Mouse (Mus musculus): ENCODE results near the gene Tsen54. TPM values are rescaled to one million over a fixed set of nuclear protein-coding genes. Genes with fewer than 3 reads are reported as not detected.
A peak's percentile ranks its signal among the peaks of the same experiment; 100 is the strongest.

The Tsen54 gene
- polyA plus RNA-seq, 1 experiment from 2014 or later = 24.2 TPM

DNA sequence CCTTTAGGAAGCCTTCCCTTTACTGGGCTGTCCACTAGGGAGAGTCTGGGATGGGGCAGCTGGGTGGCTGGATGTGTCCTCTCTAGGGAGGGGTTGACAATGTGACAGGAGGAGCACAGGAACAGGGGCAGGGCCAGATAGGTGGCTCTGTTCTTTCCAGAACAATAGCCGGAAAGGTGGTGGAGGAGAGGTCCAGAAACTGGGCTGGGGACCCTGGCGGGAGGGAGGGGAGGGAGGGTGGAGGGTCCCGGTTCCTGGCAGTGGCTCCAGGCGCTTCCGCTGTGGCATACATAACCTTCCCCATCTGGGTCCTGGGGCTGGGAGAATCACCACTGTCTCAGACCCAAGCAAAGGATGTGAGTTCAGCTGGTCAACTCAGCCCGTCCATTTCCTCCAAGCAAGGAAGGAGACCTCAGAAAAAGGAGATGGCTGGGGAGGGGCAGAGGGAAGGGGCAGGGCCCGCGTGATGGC is 5.2 kb upstream of the Tsen54 start:
- Histone ChIP-seq H3K4me2 (ENCODE audit: low read length) (peak overlapping the region; percentile 91), H3K9me3 (replicated peaks; ENCODE audit: control insufficient read depth, low read length, poor library complexity, severe bottlenecking) (no peaks in the 10 kb centered on the region), H3K36me3 (ENCODE audit: control insufficient read depth, insufficient read depth, low read length) (no peaks in the 10 kb centered on the region), H3K4me3 (ENCODE audit: low read depth, low read length) (no peak overlapping the region), H3K27ac (ENCODE audit: low read length) (peak overlapping the region; percentile 67), H3K27me3 (ENCODE audit: control insufficient read depth, insufficient read depth, low read depth, low read length) (no peaks in the 10 kb centered on the region), H3K4me1 (ENCODE audit: control insufficient read depth, insufficient read depth, low read length) (peaks cover 32% of the 10 kb centered on the region), H3K9ac (ENCODE audit: low read depth, low read length) (peak overlapping the region; percentile 43; the same call in 1 of the 2 replicates)
- 59% methylated on average over 8 of the region's 8 CpGs for WGBS
- ATAC-seq = no peak

DNA sequence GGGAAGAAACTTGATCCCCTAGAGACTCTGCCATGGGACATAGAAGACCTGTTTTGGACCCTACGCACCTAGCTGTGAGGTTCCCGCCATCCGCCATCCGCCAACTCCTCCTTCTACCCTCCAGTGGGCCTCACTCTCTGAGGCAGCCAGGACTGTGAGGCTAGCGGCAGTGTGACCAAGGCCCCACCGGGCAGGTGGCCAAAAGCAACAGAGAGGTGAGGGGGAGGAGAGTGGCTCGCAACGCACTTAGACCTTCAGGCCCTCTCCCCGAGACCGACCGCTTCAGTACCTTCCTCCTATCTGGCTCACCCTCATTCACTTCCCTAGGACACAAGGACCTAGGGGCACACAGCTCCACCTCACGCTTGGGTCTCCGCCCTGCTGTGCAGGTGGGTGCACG is 4.1 kb upstream of the Tsen54 start:
- H3K4me2 ChIP-seq (ENCODE audit: low read length) = peak overlapping the region; percentile 91
- no peak overlapping the region for H3K9ac ChIP-seq (ENCODE audit: low read depth, low read length)
- H3K36me3 ChIP-seq (ENCODE audit: control insufficient read depth, insufficient read depth, low read length) = no peaks in the 10 kb centered on the region
- H3K27ac ChIP-seq (ENCODE audit: low read length) = no peak overlapping the region; the same call in 1 of the 2 replicates
- H3K4me1 ChIP-seq (ENCODE audit: control insufficient read depth, insufficient read depth, low read length) = peaks cover 35% of the 10 kb centered on the region
- no peak for ATAC-seq
- H3K9me3 ChIP-seq (replicated peaks; ENCODE audit: control insufficient read depth, low read length, poor library complexity, severe bottlenecking) = no peaks in the 10 kb centered on the region
- peak overlapping the region; percentile 11 for H3K4me3 ChIP-seq (ENCODE audit: low read depth, low read length)
- WGBS = 84% methylated on average over 14 of the region's 14 CpGs
- H3K27me3 ChIP-seq (ENCODE audit: control insufficient read depth, insufficient read depth, low read depth, low read length) = no peaks in the 10 kb centered on the region

DNA sequence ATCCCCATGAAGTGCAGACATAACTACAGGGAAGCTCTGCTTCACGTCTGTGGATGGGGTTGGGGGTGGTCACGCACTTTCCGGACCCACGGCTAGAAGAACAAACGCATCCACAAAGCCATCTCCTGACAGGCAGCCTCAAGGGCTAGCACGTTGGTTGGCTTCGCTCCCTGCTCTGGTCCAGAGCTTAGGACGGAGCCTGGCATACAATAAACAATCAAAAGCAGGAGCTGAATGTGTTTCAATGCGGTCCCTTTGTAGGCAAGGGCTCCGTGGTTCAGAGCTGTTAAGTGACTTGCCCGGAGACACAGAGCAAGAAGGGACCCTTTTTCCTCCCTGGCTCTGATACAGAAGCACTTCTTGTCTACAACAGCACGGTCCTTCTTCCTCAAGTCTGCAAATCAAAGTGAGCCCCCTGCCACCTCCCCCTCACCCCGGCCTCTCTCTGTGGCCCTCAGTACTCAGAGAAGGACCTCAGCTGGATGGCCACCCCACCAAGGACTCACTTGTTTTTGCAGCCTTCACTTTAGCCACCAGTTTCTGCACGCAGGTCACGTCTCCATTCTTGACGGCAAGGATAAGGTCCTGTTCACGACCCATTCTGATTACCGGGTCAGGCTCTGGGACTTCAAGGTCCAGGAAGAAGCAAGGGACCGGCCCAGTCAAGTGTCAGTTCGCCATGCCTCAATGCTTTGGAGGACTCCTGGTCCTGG is 3.0 kb upstream of the Tsen54 start:
- H3K4me1 ChIP-seq (ENCODE audit: control insufficient read depth, insufficient read depth, low read length) = peaks cover 43% of the 10 kb centered on the region
- H3K4me3 ChIP-seq (ENCODE audit: low read depth, low read length) = peak overlapping the region; percentile 82
- no peaks in the 10 kb centered on the region for H3K27me3 ChIP-seq (ENCODE audit: control insufficient read depth, insufficient read depth, low read depth, low read length)
- WGBS = 72% methylated on average over 20 of the region's 20 CpGs
- H3K9ac ChIP-seq (ENCODE audit: low read depth, low read length) = 0 out of 2 replicates have a peak overlapping the region, but pooled peaks have one; percentile 85
- peak overlapping the region; percentile 91 for H3K4me2 ChIP-seq (ENCODE audit: low read length)
- no peak for ATAC-seq
- no peaks in the 10 kb centered on the region for H3K9me3 ChIP-seq (replicated peaks; ENCODE audit: control insufficient read depth, low read length, poor library complexity, severe bottlenecking)
- H3K27ac ChIP-seq (ENCODE audit: low read length) = peak overlapping the region; percentile 53; the same call in 1 of the 2 replicates
- H3K36me3 ChIP-seq (ENCODE audit: control insufficient read depth, insufficient read depth, low read length) = no peaks in the 10 kb centered on the region

DNA sequence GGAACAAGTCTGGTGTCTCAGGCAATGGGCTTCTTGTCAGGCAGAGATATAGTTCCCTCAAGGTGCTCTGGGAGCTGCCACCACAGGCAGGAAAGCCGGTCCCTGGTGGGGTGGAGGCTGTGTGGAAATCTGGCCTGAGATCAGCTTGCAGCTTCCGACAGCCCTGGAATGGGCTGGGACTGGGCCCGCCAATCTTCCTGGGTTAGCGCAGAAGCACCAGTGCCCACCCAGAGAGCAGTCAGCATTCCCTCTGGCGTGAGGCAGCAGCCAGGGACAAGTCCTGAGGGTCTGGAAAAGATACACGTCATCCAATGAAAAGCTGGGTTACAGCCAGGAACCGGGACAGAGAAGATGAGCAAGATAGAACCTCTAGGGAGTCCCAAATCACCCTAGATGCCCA is 2.4 kb upstream of the Tsen54 start:
- no peaks in the 10 kb centered on the region for H3K27me3 ChIP-seq (ENCODE audit: control insufficient read depth, insufficient read depth, low read depth, low read length)
- H3K9ac ChIP-seq (ENCODE audit: low read depth, low read length) = peak overlapping the region; percentile 85; the same call in 1 of the 2 replicates
- peak overlapping the region; percentile 82 for H3K4me3 ChIP-seq (ENCODE audit: low read depth, low read length)
- H3K36me3 ChIP-seq (ENCODE audit: control insufficient read depth, insufficient read depth, low read length) = no peaks in the 10 kb centered on the region
- ATAC-seq = no peak
- H3K27ac ChIP-seq (ENCODE audit: low read length) = peak overlapping the region; percentile 53; the same call in 1 of the 2 replicates
- 40% methylated on average over 7 of the region's 7 CpGs for WGBS
- peak overlapping the region; percentile 91 for H3K4me2 ChIP-seq (ENCODE audit: low read length)
- H3K4me1 ChIP-seq (ENCODE audit: control insufficient read depth, insufficient read depth, low read length) = peaks cover 43% of the 10 kb centered on the region
- H3K9me3 ChIP-seq (replicated peaks; ENCODE audit: control insufficient read depth, low read length, poor library complexity, severe bottlenecking) = no peaks in the 10 kb centered on the region

DNA sequence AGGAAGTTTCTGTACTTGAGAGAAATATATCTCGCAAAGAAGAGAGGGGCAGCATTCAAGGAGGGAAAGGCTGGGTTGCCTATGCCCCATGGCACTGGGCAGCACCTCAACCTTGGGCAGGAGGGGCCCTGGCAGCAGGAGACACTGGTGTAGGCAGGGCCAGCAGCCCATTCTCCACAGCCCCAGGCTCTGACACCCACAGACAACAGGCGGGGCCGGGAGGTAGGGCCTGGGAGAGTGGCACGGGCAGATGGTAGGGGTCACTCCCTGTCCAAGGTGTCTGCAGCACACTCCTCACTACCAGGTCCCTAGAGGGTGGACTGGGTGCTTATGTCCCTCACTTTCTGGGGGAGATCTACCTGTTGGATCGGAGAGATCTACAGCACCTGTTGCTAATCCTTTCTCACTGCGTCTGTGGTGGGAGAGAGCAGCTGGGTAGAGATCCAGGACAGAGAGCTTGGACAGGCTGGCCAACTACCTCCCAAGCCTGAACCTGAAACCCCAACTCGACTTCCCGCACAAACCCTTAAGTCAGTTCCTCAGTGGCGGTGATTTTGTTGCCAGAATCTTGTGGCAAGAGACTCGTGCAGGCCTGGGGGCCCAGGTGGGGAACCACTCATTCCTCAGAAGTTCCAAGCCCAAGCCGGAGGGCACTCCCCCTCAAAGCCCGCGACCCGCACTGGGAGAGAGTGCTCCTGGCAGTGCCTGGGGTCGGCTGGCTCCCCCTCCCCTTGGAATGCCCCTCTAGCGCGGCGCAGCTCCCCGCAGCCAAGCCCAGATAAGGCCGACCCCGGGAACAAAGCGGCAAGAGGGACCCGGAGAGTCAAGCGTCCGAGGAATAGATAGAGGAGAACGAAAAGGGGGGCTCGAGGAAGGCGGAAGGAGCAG is 1.7 kb upstream of the Tsen54 start:
- Histone ChIP-seq H3K27ac (ENCODE audit: low read length) (peak overlapping the region; percentile 63; the same call in 1 of the 2 replicates), H3K36me3 (ENCODE audit: control insufficient read depth, insufficient read depth, low read length) (no peaks in the 10 kb centered on the region), H3K4me3 (ENCODE audit: low read depth, low read length) (peak overlapping the region; percentile 82), H3K4me1 (ENCODE audit: control insufficient read depth, insufficient read depth, low read length) (peaks cover 43% of the 10 kb centered on the region), H3K27me3 (ENCODE audit: control insufficient read depth, insufficient read depth, low read depth, low read length) (no peaks in the 10 kb centered on the region), H3K9ac (ENCODE audit: low read depth, low read length) (peak overlapping the region; percentile 85), H3K9me3 (replicated peaks; ENCODE audit: control insufficient read depth, low read length, poor library complexity, severe bottlenecking) (no peaks in the 10 kb centered on the region), H3K4me2 (ENCODE audit: low read length) (peak overlapping the region; percentile 91)
- WGBS = 3% methylated on average over 28 of the region's 28 CpGs
- peak; percentile 5; the same call in 1 of the 2 replicates for ATAC-seq

DNA sequence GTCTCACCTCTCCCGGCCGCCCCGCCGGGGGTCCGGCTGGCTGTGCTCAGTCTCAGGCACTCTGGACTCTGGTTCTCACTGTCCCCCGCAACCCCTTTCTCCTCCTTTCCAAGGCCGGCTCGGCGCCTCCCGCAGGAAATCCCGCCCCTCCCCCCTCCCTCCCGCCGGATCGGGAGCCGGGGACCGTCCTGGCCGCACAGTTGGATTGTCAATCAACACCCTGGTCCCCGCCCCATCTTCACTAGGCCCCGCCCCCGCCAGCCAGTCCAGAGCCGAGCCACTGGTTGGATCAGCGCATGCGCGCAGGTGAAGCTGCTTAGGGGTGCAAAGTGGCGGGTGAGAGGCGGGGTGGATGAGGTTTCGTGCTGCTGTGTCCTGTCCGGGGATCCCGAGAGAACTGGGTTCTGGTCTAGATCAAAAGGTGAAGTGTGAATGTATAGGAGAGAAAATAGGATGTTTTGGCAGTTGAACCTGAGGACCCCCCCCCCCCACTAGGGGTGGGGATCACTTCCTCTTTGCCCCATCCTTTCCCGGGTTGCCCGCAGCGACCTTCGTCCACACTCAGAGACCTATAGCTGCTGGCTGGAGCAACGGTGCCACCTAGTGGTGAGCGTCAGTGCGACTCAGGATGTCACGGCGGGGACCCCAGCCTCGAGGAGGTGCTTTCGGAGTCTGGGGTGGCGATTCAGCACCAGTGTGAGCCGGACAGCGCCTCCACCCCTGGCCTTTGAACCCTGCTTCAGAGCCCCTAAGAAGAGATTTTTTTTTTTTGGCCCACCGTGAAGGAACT is 822 bp upstream of the Tsen54 start, which contains the start of gene Caskin2:
Gene Caskin2 (minus strand): TSS at position 133 of the 790 bp plus-strand sequence.
- no peaks in the 10 kb centered on the region for H3K9me3 ChIP-seq (replicated peaks; ENCODE audit: control insufficient read depth, low read length, poor library complexity, severe bottlenecking)
- ATAC-seq = peak; percentile 87
- H3K4me1 ChIP-seq (ENCODE audit: control insufficient read depth, insufficient read depth, low read length) = peaks cover 37% of the 10 kb centered on the region
- peak within 1 kb of the TSS; percentile 91 for H3K4me2 ChIP-seq (ENCODE audit: low read length)
- H3K27ac ChIP-seq (ENCODE audit: low read length) = peak within 1 kb of the TSS; percentile 63; the same call in 1 of the 2 replicates
- no peaks in the 10 kb centered on the region for H3K27me3 ChIP-seq (ENCODE audit: control insufficient read depth, insufficient read depth, low read depth, low read length)
- H3K9ac ChIP-seq (ENCODE audit: low read depth, low read length) = peak within 1 kb of the TSS; percentile 85
- peak within 1 kb of the TSS; percentile 82 for H3K4me3 ChIP-seq (ENCODE audit: low read depth, low read length)
- H3K36me3 ChIP-seq (ENCODE audit: control insufficient read depth, insufficient read depth, low read length) = no peaks in the 10 kb centered on the region
- WGBS = 0% methylated on average over 40 of the region's 44 CpGs

DNA sequence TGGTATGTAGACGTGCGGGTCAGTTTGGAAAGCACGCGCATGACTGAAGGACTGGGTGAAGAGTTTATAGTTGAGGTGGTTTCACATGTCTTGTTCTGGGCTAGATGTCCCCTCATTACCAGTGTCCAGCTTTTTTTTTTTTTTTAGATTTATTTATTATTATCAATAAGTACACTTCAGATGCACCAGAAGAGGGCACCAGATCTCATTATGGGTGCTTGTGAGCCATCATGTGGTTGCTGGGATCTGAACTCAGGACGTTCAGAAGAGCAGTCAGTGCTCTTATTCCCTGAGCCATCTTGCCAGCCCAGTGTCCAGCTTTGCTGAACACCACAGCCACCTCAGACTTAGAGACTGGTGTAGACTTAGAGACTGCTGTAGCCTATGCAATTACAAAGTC is 2.8 kb downstream of the Tsen54 start:
- no peak overlapping the region for H3K9ac ChIP-seq (ENCODE audit: low read depth, low read length)
- WGBS = 87% methylated on average over 5 of the region's 5 CpGs
- no peak overlapping the region for H3K4me2 ChIP-seq (ENCODE audit: low read length)
- peaks cover 13% of the 10 kb centered on the region; the same call in 1 of the 2 replicates for H3K36me3 ChIP-seq (ENCODE audit: control insufficient read depth, insufficient read depth, low read length)
- H3K9me3 ChIP-seq (replicated peaks; ENCODE audit: control insufficient read depth, low read length, poor library complexity, severe bottlenecking) = no peaks in the 10 kb centered on the region
- H3K27me3 ChIP-seq (ENCODE audit: control insufficient read depth, insufficient read depth, low read depth, low read length) = no peaks in the 10 kb centered on the region
- no peak overlapping the region for H3K4me3 ChIP-seq (ENCODE audit: low read depth, low read length)
- H3K4me1 ChIP-seq (ENCODE audit: control insufficient read depth, insufficient read depth, low read length) = peaks cover 21% of the 10 kb centered on the region
- H3K27ac ChIP-seq (ENCODE audit: low read length) = no peak overlapping the region
- ATAC-seq = no peak

DNA sequence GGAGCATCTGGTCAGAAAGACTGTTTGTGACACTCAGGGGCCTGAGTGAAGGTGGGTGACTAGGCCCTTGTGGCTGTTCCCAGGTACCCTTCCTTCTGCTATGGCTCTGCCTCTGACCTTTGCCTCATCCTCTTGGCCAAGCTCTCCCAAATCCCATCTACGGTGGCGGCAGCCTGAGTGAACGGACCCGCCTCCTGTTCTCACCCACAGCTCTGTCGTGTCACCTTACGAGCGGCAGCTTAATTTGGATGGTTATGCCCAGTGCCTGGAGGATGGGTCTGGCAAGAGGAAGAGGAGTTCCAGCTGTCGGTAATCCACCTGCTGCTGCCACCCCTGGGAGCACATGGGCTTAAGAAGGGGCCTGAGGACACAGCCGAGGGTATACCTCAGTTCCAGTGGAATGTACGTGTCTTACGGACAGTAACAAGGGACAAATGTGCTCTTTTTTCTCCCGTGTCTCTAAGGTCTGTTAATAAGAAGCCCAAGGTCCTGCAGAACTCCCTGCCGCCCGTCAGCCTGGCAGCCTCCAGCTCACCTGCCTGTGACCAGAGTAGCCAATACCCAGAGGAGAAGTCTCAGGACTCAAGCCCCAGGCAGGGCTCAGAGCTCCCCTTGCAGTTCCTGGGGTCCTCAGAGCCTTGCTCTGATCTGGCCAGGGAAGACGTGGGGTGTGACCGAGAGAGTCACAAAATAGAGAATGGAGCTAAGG is 5.5 kb downstream of the Tsen54 start:
- peaks cover 21% of the 10 kb centered on the region; the same call in 1 of the 2 replicates for H3K4me1 ChIP-seq (ENCODE audit: control insufficient read depth, insufficient read depth, low read length)
- H3K27ac ChIP-seq (ENCODE audit: low read length) = no peak overlapping the region
- H3K4me3 ChIP-seq (ENCODE audit: low read depth, low read length) = no peak overlapping the region
- H3K4me2 ChIP-seq (ENCODE audit: low read length) = no peak overlapping the region
- 87% methylated on average over 16 of the region's 16 CpGs for WGBS
- H3K36me3 ChIP-seq (ENCODE audit: control insufficient read depth, insufficient read depth, low read length) = peaks cover 17% of the 10 kb centered on the region; the same call in 1 of the 2 replicates
- H3K9ac ChIP-seq (ENCODE audit: low read depth, low read length) = no peak overlapping the region
- peaks cover 16% of the 10 kb centered on the region for H3K27me3 ChIP-seq (ENCODE audit: control insufficient read depth, insufficient read depth, low read depth, low read length)
- no peak for ATAC-seq
- H3K9me3 ChIP-seq (replicated peaks; ENCODE audit: control insufficient read depth, low read length, poor library complexity, severe bottlenecking) = no peaks in the 10 kb centered on the region
